Mouse (Mus musculus): ENCODE data around the gene Gm20388.
"Not testable (repeated sequence)": the region's sequence is repeated elsewhere in the genome, so short reads cannot be mapped to it uniquely, and the experiment has no call there.

The Gm20388 gene

DNA sequence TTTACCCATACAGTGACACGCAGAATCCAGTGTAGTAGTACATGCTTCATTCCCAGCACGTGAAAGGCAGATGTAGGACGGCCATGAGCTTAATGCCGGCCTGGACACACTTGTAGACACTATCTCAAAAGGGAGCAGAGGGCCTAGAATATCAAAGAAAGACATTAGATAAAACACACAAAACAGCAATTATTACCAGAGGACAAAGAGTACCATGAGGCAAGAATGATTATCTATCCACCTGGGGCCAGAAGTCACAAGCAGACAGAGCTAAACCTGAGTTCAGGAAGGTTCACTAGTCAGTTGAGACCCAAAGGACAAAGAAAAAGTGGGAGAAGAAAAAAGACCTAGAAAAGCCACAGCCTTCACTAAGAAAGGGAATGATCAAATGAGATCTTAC, 3106.5 kb downstream of the Gm20388 start:
- no peak for DNase-seq

GRCm38 (mm10) chr8:123018484-123019164, 3108.0 kb downstream of the Gm20388 start:
- no peak for DNase-seq

- DNase-seq = no peak
Observed at GRCm38 (mm10) chr8:123020084-123020483, 3109.4 kb downstream of the Gm20388 start.

DNA sequence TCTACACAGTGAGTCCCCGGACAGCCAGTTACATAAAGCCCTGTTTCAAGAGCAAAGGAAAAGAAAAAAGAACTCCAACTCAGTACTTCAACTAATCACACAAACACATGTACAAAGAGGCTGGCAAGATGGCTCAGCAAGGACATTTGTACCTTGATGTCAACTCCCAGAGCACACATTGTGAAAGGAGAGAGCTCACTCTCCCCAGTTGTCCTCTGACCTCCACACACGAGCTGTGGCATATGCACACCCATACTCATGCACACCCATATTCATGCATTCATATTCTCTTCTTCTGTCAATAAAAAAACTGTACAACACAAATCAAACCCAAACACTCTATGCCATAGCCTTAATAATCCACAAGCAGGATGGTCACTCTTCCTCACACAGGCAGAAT, 3110.2 kb downstream of the Gm20388 start:
- no peak for DNase-seq

GRCm38 (mm10) chr8:123021259-123021658, 3110.6 kb downstream of the Gm20388 start:
- DNase-seq = peak in 1 of 2 experiments; percentile 38

GRCm38 (mm10) chr8:123022727-123023126, 3112.1 kb downstream of the Gm20388 start:
- peak in 1 of 2 experiments; percentile 34 for DNase-seq

GRCm38 (mm10) chr8:123024226-123024625, 3113.6 kb downstream of the Gm20388 start:
- no peak for DNase-seq

GRCm38 (mm10) chr8:123025951-123026351, 3115.3 kb downstream of the Gm20388 start:
- DNase-seq = no peak

- DNase-seq = no peak
Observed at GRCm38 (mm10) chr8:123027786-123028185, 3117.1 kb downstream of the Gm20388 start.

DNA sequence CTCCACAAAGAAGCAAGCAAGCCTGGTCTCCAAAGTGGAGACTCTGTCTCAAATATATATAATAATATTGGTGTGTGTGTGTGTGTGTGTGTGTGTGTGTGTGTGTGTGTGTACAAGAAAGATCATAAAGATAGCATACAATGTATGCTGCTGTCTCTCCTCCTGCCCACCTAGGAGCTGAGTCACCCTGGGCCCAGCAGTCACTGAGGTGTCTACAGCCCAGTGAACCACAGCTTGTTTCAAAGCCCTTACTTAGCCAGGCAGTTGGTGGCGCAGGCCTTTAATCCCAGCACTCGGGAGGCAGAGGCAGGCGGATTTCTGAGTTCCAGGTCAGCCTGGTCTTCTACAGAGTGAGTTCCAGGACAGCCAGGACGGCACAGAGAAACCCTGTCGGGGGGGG, 3119.4 kb downstream of the Gm20388 start:
- not testable (repeated sequence) for DNase-seq

GRCm38 (mm10) chr8:123031321-123031978, 3120.8 kb downstream of the Gm20388 start:
- no peak for DNase-seq

- no peak for DNase-seq
Observed at GRCm38 (mm10) chr8:123032730-123033129, 3122.1 kb downstream of the Gm20388 start.

- no peak for DNase-seq
Observed at GRCm38 (mm10) chr8:123033431-123033830, 3122.8 kb downstream of the Gm20388 start.

DNA sequence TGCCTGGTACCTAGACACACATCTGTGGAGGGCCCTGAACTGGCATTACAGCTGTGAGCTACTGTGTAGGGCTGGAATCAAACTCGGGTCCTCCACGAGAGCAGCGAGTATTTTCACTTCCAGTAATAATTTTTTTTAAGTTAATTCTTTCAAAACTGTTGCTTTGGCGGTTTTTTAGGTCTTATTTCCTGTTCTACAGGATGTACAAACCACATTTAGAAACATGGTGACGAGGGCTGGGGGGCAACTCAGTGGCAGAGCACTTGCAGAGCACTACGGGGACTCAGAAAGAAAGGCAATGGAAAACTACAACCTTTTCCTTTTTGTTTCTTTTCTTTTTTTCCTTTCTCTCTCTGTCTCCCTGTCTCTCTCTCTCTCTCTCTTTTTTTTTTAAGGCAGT, 3123.5 kb downstream of the Gm20388 start:
- DNase-seq = no peak

DNA sequence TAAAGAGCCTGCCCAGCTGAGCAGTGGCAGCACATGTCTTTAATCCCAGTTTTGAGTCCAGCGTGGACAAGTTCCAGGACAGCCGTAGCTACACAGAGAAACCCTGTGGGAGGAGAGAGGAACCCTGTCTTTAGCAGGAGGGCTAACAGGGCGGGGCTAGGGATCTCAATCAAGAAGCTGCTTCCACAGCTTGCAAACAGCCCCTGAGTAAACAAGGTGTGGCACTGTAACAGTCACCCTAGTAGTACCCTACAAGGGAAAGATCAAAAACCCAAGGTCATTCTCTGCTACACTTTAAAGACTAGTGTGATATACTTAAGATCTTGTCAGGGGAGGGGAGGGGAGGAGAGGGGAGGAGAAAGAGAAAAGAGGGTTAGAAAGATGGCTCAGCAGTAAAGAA, 3126.3 kb downstream of the Gm20388 start:
- DNase-seq = no peak

- no peak for DNase-seq
Observed at GRCm38 (mm10) chr8:123037487-123037886, 3126.8 kb downstream of the Gm20388 start.

DNA sequence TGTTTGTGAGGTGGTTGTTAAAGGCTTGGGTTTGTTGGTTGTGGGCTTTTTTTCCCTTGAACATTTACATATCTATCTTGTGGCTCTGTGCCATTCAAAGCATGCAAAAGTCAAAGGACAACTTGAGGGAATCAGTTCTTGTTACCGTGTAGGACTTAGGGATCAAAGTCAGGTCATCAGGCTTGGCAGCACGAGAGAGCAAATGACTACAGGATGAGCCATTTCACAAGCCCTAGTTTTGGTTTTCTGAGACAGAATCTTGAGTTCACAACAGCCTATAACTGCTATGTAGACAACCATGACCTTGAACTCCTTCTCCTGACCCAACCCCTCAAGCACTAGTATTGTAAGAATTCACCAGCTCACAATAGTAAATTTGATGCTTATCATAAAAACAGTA, 3127.7 kb downstream of the Gm20388 start:
- DNase-seq = no peak

- DNase-seq = no peak
Observed at GRCm38 (mm10) chr8:123039376-123040109, 3128.9 kb downstream of the Gm20388 start.

DNA sequence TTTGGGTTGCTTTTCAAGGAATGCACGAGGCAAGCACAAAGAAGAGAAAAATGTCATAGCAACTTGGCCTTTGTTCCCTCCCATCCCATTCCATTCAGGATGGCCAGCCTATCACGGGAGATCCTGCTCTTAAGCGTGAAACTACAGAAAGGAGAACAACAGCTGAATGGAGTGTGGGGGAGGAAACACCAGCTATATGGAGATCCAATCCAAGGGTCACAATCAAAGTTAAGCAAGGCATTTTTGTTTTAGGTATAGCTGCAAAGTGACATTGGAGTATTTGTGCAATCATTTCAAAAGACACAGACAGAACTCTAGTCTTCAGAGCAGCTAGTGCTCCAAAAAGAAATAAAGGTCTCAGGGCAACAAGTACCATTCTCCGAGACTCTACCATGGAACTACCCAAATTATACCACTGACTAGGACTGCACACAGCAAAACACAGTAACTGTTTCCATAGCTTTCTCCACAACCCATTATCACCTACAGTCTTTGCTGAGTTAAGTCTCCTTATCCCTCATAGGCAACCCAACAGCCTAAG, 3129.5 kb downstream of the Gm20388 start:
- DNase-seq = no peak

DNA sequence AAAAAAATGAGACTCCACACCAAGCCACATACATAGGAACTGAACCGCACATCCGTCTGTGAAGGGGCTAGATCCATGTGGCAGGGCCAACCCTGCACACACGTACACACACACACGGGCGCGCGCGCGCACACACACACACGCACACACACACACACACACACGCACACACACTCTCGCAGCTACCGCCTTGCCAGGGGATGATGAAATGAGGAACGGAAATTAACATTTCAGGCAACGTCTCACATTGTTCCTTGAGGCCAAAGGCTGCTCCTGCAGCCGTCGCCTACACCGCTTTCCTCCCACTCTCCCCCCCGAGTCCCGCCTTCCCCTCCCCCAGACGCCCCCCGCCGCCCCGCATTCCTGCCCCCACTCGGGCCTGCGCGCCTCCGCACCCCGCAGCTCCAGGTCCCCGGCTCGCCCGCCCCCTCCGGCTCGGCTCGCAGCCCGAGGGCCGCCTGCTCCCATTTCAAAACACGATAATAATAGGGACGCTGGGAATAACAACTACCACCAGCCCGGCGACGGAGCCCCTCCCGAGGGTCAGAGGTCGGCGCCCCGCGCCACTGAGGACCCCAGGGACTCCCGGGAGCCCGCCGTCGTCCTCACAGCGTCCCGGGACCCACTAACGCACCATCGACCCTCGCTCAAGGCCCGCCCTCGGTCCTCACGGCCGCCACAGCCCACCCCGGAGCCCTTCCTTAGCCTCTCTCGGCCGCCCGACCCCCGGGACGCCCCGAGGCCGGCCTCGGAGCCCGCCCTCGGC, 3130.6 kb downstream of the Gm20388 start:
- peak; percentile 73 to 80 for DNase-seq

- peak in 1 of 2 experiments; percentile 65 for DNase-seq
Observed at GRCm38 (mm10) chr8:123041774-123042105, 3131.1 kb downstream of the Gm20388 start.

DNA sequence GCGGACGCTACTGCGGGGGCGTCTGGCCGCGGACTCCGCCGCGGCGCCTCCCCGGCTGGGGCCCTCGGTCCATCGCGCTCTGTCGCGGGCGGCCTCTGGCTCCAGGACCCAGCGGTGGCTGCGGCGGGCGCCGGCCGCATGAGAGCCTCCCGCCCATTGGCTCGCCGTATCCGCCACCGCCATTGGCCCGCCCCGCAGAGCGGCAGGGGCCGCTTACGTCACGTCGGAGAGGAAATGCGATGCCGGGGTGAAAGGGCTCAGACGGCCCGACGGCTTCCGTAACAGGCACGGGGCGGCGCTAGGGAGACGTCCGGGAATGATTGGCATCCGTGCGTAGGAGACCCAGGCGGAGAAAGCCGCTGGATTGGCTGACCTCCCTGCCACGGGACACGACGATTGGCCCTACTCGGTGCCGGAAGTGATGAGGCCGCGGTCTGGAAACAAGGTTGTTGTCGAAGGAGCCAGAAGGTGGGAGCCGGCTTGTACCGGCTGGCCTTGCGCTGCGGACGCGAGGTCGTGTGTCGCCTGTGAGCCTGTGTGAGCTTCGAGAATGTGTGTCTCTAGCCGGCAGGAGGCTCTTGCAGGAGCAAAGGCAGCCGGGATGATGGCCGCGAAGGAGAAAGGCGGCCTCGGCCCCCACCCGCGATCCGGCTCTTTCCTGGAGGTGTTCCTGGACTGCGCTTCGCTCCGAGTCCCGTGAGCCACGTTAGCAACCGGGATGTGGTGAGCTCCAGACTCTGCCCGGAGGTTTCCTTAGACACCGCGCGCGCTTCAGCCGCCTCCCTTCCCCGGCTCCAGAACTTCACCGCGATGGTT, 3131.7 kb downstream of the Gm20388 start, which contains the start of gene Ankrd11:
Gene Ankrd11 (minus strand): TSS at position 120 of the 816 bp plus-strand sequence.
- peak; percentile 100 for DNase-seq
